9 mouse cellular contexts compared by ENCODE assay signal in genomic region chr5:115431061-115431897, GRCm38 (mm10). TPM values are rescaled to one million over a fixed set of nuclear protein-coding genes. Genes with fewer than 3 reads are reported as not detected.
A peak's percentile ranks its signal among the peaks of the same experiment; 100 is the strongest.
DNase-seq lines count a peak whose midpoint lies in the region; ATAC-seq and TF ChIP-seq lines count a peak whose summit lies in the region.
"Had no signal": no experiment of that assay in that cellular context is flagged by ENCODE, and none has a peak within 500 bp of the region (broad histone marks: within the 10 kb centered on the region; RNA-seq: fewer than 3 reads in every experiment).

No protein-coding gene starts in this region.

- TF ChIP-seq CTCF in heart, postnatal 0 days (IDR thresholded peaks at IDR 0.05; ENCODE audit: low read depth), result peak; percentile 25

- peak overlapping the region; percentile 93 for H3K4me2 ChIP-seq in heart, postnatal 0 days (ENCODE audit: low read depth, low read length)
- peak overlapping the region; percentile 94 for H3K4me2 ChIP-seq in midbrain, embryonic 12.5 days (replicated peaks)

- WGBS in heart, postnatal 0 days, result 41% methylated on average over 14 of the region's 14 CpGs
- WGBS in midbrain, embryonic 12.5 days, result 2% methylated on average over 14 of the region's 14 CpGs

- no peaks in the 10 kb centered on the region for H3K36me3 ChIP-seq in heart, postnatal 0 days (replicated peaks; ENCODE audit: control insufficient read depth, insufficient read depth, low read length)
- peaks cover 31% of the 10 kb centered on the region; the same call in 1 of the 2 replicates for H3K36me3 ChIP-seq in midbrain, embryonic 12.5 days

- TF ChIP-seq EP300 in heart, postnatal 0 days (IDR thresholded peaks at IDR 0.05; ENCODE audit: low read depth), result no peak

- no peak overlapping the region for H3K27ac ChIP-seq in heart, postnatal 0 days (ENCODE audit: low read depth)
- H3K27ac ChIP-seq in midbrain, embryonic 12.5 days (replicated peaks), result peak overlapping the region; percentile 99

- peak; percentile 46 for DNase-seq in layer of hippocampus, adult 11-12 months (ENCODE audit: low spot score)
- DNase-seq in layer of hippocampus, postnatal 36 days, result no peak
- DNase-seq in cerebellum, postnatal 14 days, result peak; percentile 62 to 75
- DNase-seq in heart, postnatal 0 days (ENCODE audit: low spot score), result no peak
- no peak for DNase-seq in urinary bladder, postnatal 4 days (ENCODE audit: low spot score in 2 of 2)
- no peak for DNase-seq in natural killer cell, adult 2 months (ENCODE audit: low spot score in 2 of 2)
- no peak for DNase-seq in lung, adult 18-20 months

- no peak overlapping the region for H3K9ac ChIP-seq in heart, postnatal 0 days (replicated peaks; ENCODE audit: low read depth, low read length)
- H3K9ac ChIP-seq in midbrain, embryonic 12.5 days (replicated peaks), result peak overlapping the region; percentile 100

- no peak for ATAC-seq in heart, postnatal 0 days (ENCODE audit: insufficient read depth, low read depth)
- ATAC-seq in midbrain, embryonic 12.5 days (ENCODE audit: low FRiP score, low read depth), result no peak

- H3K4me1 ChIP-seq in heart, postnatal 0 days (ENCODE audit: control insufficient read depth, insufficient read depth), result peaks cover 4% of the 10 kb centered on the region
- H3K4me1 ChIP-seq in midbrain, embryonic 12.5 days, result peaks cover 64% of the 10 kb centered on the region

- no peaks in the 10 kb centered on the region for H3K9me3 ChIP-seq in heart, postnatal 0 days (replicated peaks; ENCODE audit: control insufficient read depth, low read length)
- H3K9me3 ChIP-seq in midbrain, embryonic 12.5 days, result no peaks in the 10 kb centered on the region

- peaks cover 50% of the 10 kb centered on the region for H3K27me3 ChIP-seq in heart, postnatal 0 days (ENCODE audit: control insufficient read depth, insufficient read depth, low read length)
- no peaks in the 10 kb centered on the region for H3K27me3 ChIP-seq in midbrain, embryonic 12.5 days

- H3K4me3 ChIP-seq in heart, postnatal 0 days (ENCODE audit: low read depth, low read length), result no peak overlapping the region; the same call in 1 of the 2 replicates
- H3K4me3 ChIP-seq in midbrain, embryonic 12.5 days, result peak overlapping the region; percentile 100

RNA-seq across cellular contexts. Expression of gene Msi1, which starts 1.9 kb away (rescaled TPM):
- 10 to 100 TPM; 52.1 to 53.0 TPM for total RNA-seq in layer of hippocampus, postnatal 36 days (2021)
- 2.5 and 5.6 TPM in 2 replicates for total RNA-seq in heart, postnatal 0 days (2014; rRNA removed; ENCODE audit: low replicate concordance)
- 0.99 and 1.1 TPM in 2 replicates for polyA plus RNA-seq in heart, postnatal 0 days (2015; fragmentation: Nextera tagmentation; extraction: Ambion mirVana)
- polyA plus RNA-seq in midbrain, embryonic 12.5 days (2016; fragmentation: Nextera tagmentation; extraction: Ambion mirVana), result 211 and 227 TPM in 2 replicates

RNA-seq across cellular contexts. Expression of gene Pla2g1b, which starts 34.8 kb away (rescaled TPM):
- total RNA-seq in layer of hippocampus, postnatal 36 days (2021), result not detected
- not detected in 2 replicates for total RNA-seq in heart, postnatal 0 days (2014; rRNA removed; ENCODE audit: low replicate concordance)
- not detected in 2 replicates for polyA plus RNA-seq in heart, postnatal 0 days (2015; fragmentation: Nextera tagmentation; extraction: Ambion mirVana)
- polyA plus RNA-seq in midbrain, embryonic 12.5 days (2016; fragmentation: Nextera tagmentation; extraction: Ambion mirVana), result not detected in 2 replicates
- total RNA-seq: left cerebral cortex, postnatal 14 days had no signal

RNA-seq across cellular contexts. Expression of gene Sirt4, which starts 53.2 kb away (rescaled TPM):
- total RNA-seq in layer of hippocampus, postnatal 36 days (2021), result 10 to 100 TPM; 46.4 to 50.7 TPM
- total RNA-seq in heart, postnatal 0 days (2014; rRNA removed; ENCODE audit: low replicate concordance), result 13.8 and 29.0 TPM in 2 replicates
- 14.5 and 15.4 TPM in 2 replicates for polyA plus RNA-seq in heart, postnatal 0 days (2015; fragmentation: Nextera tagmentation; extraction: Ambion mirVana)
- polyA plus RNA-seq in midbrain, embryonic 12.5 days (2016; fragmentation: Nextera tagmentation; extraction: Ambion mirVana), result 24.2 and 26.2 TPM in 2 replicates

Comparison
In these comparisons a context has a peak if more than half of its experiments do, and no peak if none do; other contexts are left out.
1. DNase-seq: peak in layer of hippocampus, adult 11-12 months (single experiment) and cerebellum, postnatal 14 days (2 of 2); none in layer of hippocampus, postnatal 36 days (0 of 2), heart, postnatal 0 days (single experiment), urinary bladder, postnatal 4 days (0 of 2), natural killer cell, adult 2 months (0 of 2) and lung, adult 18-20 months (0 of 2).